Mouse (Mus musculus) kidney, postnatal 0 days (tissue): Measurements from ENCODE around the gene Ubxn6. TPM values are rescaled to one million over a fixed set of nuclear protein-coding genes. Genes with fewer than 3 reads are reported as not detected.
"Not testable (repeated sequence)": the region's sequence is repeated elsewhere in the genome, so short reads cannot be mapped to it uniquely, and the experiment has no call there.

Experiments
- ATAC-seq: fragments of 200-750 bp; cut with Nextera tagmentation; replicated peaks from 2 replicates; pipeline ENCODE4 v1.8.0; 2017; ENCODE audit warnings: low read depth, moderate number of reproducible peaks, moderate TSS enrichment, moderate library complexity; ENCODE audit not compliant: low FRiP score
- DNase-seq: peaks from one replicate; pipeline ENCODE4 v3.0.0-alpha.2; 2016; ENCODE audit warnings: low spot score
- H3K27ac ChIP-seq: fragments of 300-500 bp; sonication (generic); 2 replicates; pipeline ENCODE4 v1.5.1; 2014; ENCODE audit warnings: mild to moderate bottlenecking
- H3K27me3 ChIP-seq: fragments of 300-500 bp; sonication (generic); 2 replicates; pipeline ENCODE4 v1.6.1; 2014; ENCODE audit warnings: low read length, mixed read lengths; ENCODE audit not compliant: insufficient read depth
- H3K36me3 ChIP-seq: fragments of 300-500 bp; sonication (generic); 2 replicates; pipeline ENCODE4 v1.6.1; 2014; ENCODE audit warnings: low read length, mixed read lengths; ENCODE audit not compliant: insufficient read depth
- H3K4me1 ChIP-seq: fragments of 300-500 bp; sonication (generic); replicated peaks from 2 replicates; pipeline ENCODE4 v1.6.1; 2014; ENCODE audit warnings: antibody characterized with exemption, low read length, mixed read lengths; ENCODE audit not compliant: insufficient read depth
- H3K4me2 ChIP-seq: fragments of 300-500 bp; sonication (generic); 2 replicates; pipeline ENCODE4 v1.6.1; 2014; ENCODE audit warnings: mild to moderate bottlenecking, low read length, moderate library complexity, mixed read lengths
- H3K4me3 ChIP-seq: fragments of 300-500 bp; sonication (generic); replicated peaks from 2 replicates; pipeline ENCODE4 v1.5.1; 2014; ENCODE audit warnings: low read depth, low read length
- H3K9ac ChIP-seq: fragments of 300-500 bp; sonication (generic); 2 replicates; pipeline ENCODE4 v1.6.1; 2014; ENCODE audit warnings: low read depth, low read length
- H3K9me3 ChIP-seq: fragments of 300-500 bp; sonication (generic); replicated peaks from 2 replicates; pipeline ENCODE4 v1.6.1; 2016; ENCODE audit warnings: low read length, inconsistent platforms, mixed read lengths
- CTCF ChIP-seq: IDR thresholded peaks from 2 replicates; pipeline ENCODE4 v1.5.1; 2016; ENCODE audit warnings: antibody characterized with exemption, low read depth, mild to moderate bottlenecking, moderate library complexity
- WGBS: fragments of 180-500 bp; shearing (Covaris S2); extraction: QIAGEN DNeasy Blood & Tissue Kit; methylation state at CpG from one replicate; pipeline ENCODE4 v1.1.7; 2014; 5-methylcytosine and 5-hydroxymethylcytosine counted together
- polyA plus RNA-seq: library from polyadenylated mRNA; unstranded; fragments of >200 nt; fragmentation: Nextera tagmentation; extraction: Ambion mirVana; gene quantifications from 2 replicates; pipeline ENCODE4 v1.2.1, GENCODE M21; 2015

Gene Ubxn6
- polyA plus RNA-seq, 1 experiment from 2014 or later, result 54.4 TPM

GRCm38 (mm10) chr17:56109219-56110051 lies 34.6 kb upstream of the Ubxn6 start, which contains the start of gene Plin4:
TSS of gene Plin4 (minus strand) at chr17:56109803.
- Histone ChIP-seq H3K27me3 (no peaks in the 10 kb centered on the region), H3K36me3 (no peaks in the 10 kb centered on the region), H3K4me2 (no peak within 1 kb of the TSS), H3K27ac (no peak within 1 kb of the TSS), H3K4me3 (no peak within 1 kb of the TSS), H3K4me1 (no peaks in the 10 kb centered on the region), H3K9me3 (no peaks in the 10 kb centered on the region), H3K9ac (no peak within 1 kb of the TSS)
- no peak for TF ChIP-seq CTCF
- 61% methylated on average over 10 of the region's 10 CpGs for WGBS
- DNase-seq (no peak), ATAC-seq (peak; percentile 30)

GRCm38 (mm10) chr17:56108334-56109044 lies 33.7 kb upstream of the Ubxn6 start:
- WGBS, result 83% methylated on average over 6 of the region's 6 CpGs

GRCm38 (mm10) chr17:56107736-56108135 lies 32.9 kb upstream of the Ubxn6 start:
- H3K9me3 ChIP-seq, result no peaks in the 10 kb centered on the region
- no peaks in the 10 kb centered on the region for H3K27me3 ChIP-seq
- H3K4me1 ChIP-seq, result no peaks in the 10 kb centered on the region
- no peak for TF ChIP-seq CTCF
- 0 out of 2 replicates have a peak overlapping the region, but pooled peaks have one; percentile 8 for H3K9ac ChIP-seq
- ATAC-seq, result no peak
- DNase-seq, result no peak
- H3K4me2 ChIP-seq, result no peak overlapping the region
- no peak overlapping the region for H3K27ac ChIP-seq
- 76% methylated on average over 2 of the region's 2 CpGs for WGBS
- no peak overlapping the region for H3K4me3 ChIP-seq
- H3K36me3 ChIP-seq, result 0 out of 2 replicates have a peak, but pooled peaks cover 6% of the 10 kb centered on the region

More at GRCm38 (mm10) chr17:56108334-56109044, 33.7 kb upstream of the Ubxn6 start:
- TF ChIP-seq CTCF, result no peak
- no peaks in the 10 kb centered on the region for H3K27me3 ChIP-seq
- H3K27ac ChIP-seq, result no peak overlapping the region
- H3K4me3 ChIP-seq, result no peak overlapping the region
- no peaks in the 10 kb centered on the region for H3K9me3 ChIP-seq
- H3K4me1 ChIP-seq, result no peaks in the 10 kb centered on the region
- DNase-seq (no peak), ATAC-seq (no peak)
- H3K4me2 ChIP-seq, result no peak overlapping the region
- H3K36me3 ChIP-seq, result 0 out of 2 replicates have a peak, but pooled peaks cover 4% of the 10 kb centered on the region
- 0 out of 2 replicates have a peak overlapping the region, but pooled peaks have one; percentile 8 for H3K9ac ChIP-seq

- Histone ChIP-seq H3K4me1 (no peaks in the 10 kb centered on the region), H3K36me3 (0 out of 2 replicates have a peak, but pooled peaks cover 11% of the 10 kb centered on the region), H3K4me3 (no peak overlapping the region), H3K27me3 (no peaks in the 10 kb centered on the region), H3K9me3 (no peaks in the 10 kb centered on the region), H3K4me2 (no peak overlapping the region), H3K27ac (no peak overlapping the region), H3K9ac (no peak overlapping the region)
- 65% methylated on average over 4 of the region's 4 CpGs for WGBS
- TF ChIP-seq CTCF, result no peak
- DNase-seq (no peak), ATAC-seq (no peak)
Observed at GRCm38 (mm10) chr17:56106981-56107380, 32.2 kb upstream of the Ubxn6 start.

GRCm38 (mm10) chr17:56106436-56106835 lies 31.6 kb upstream of the Ubxn6 start:
- not testable (repeated sequence) for ATAC-seq, H3K4me1 ChIP-seq, DNase-seq, H3K9ac ChIP-seq, H3K4me2 ChIP-seq, H3K27me3 ChIP-seq, H3K9me3 ChIP-seq, H3K4me3 ChIP-seq, H3K27ac ChIP-seq
- H3K36me3 ChIP-seq, result 0 out of 2 replicates have a peak, but pooled peaks cover 16% of the 10 kb centered on the region
- WGBS, result 93% methylated on average over 4 of the region's 4 CpGs

GRCm38 (mm10) chr17:56104821-56105220 lies 30.0 kb upstream of the Ubxn6 start:
- not testable (repeated sequence) for H3K27me3 ChIP-seq, ATAC-seq, H3K9ac ChIP-seq, H3K4me2 ChIP-seq, H3K27ac ChIP-seq, H3K4me3 ChIP-seq, DNase-seq, H3K9me3 ChIP-seq, H3K4me1 ChIP-seq
- H3K36me3 ChIP-seq, result peaks cover 30% of the 10 kb centered on the region
- 83% methylated on average over 1 of the region's 5 CpGs for WGBS
